Mouse (Mus musculus): ENCODE results near the gene Mrpl21.

The Mrpl21 gene

DNA sequence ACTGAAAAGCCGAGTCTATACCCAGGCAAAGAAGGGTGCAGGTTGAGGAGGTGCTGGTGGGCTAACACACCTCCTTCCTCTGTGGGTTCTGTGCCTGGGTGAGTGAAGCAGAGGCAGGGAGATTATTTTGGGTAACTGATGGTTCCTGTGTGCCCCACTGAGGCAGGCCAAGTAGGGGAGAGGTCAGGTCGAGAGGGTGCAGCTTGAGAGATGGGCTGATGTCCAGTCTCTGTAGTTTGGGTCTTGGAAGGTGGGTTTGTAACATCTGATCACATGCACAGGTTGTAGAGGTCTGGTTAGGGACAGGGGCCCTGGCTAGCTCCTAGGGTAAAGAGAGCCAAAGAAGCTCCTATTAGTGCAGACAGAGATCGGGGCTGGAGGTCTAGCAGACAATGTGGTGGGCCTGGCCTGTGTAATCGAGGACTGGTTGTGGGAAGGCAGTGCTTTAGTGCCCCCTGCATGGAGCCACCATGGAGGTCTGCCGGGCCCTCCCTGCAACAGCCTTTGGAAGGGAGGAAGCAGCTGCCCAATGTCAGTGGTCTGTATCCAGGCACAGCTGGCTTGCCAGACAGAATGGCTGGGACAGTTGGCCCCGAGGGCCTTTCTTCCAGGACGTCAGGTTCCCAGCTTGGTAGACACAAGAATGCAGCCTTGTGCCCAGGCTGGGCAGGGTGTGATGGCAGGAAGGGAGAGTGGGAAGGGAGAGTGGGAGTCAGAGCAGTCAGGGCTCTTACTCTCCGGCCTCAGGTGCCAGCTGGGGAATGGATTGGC, 54.0 kb downstream of the Mrpl21 start:
- no peak for DNase-seq (ENCODE audit: low spot score in 2 of 2)

- DNase-seq (ENCODE audit: low spot score in 2 of 2): no peak
These were observed 56.5 kb downstream of the Mrpl21 start for GRCm38 (mm10) chr19:3339187-3339586.

DNA sequence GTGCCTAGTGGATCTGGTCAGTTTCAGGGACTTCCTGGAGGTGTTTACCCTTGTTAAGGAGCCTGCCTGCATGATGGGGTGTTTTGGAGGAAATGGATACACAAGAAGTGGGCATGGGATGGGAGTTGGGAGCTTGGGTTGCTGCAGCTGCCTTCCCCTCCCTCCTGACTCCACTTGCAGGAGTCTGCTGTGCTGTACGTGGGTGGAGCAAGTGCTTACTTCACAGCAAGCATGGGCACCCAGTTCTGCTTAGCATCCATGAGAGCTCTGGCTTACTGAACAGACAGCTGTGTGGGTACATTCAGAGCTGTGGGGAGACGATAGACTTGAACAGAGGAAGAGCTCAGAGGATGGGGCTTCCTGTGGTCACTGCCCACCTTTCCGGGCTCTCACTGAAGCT, 58.3 kb downstream of the Mrpl21 start:
- DNase-seq (ENCODE audit: low spot score in 2 of 2): no peak
